Mouse (Mus musculus) bone marrow, adult 2 months (tissue): ENCODE results near the gene Fzd2.

Experiments
- CTCF ChIP-seq: fragments of 200-500 bp; IDR thresholded peaks from 2 replicates; pipeline ENCODE4 v1.5.1; 2011; ENCODE audit warnings: low read length, control low read depth; ENCODE audit not compliant: control insufficient read depth, insufficient read depth
- POLR2A ChIP-seq: fragments of 200-500 bp; IDR thresholded peaks from 2 replicates; pipeline ENCODE4 v1.6.1; 2011; ENCODE audit warnings: low read depth, mild to moderate bottlenecking, control low read depth, low read length, borderline replicate concordance; ENCODE audit not compliant: control insufficient read depth

DNA sequence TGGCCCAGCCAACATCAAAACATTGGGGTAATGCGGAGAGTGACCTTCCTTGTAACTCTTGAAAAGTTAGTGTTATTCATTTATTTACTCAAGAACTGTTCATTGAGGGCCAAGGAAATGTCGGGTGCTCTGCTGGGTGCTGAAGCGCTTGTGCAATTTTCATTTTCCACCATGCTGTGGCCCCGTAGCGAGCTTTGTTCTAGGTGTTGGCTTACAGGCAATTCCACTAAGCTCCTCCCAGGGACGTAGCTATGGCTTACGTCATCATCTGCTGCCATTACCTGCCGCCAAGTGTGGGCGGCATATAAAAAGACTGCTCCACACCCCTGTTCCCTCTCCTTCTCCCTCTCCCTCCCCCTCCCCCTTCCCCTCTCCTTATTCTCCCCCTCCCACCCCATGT lies 29.2 kb downstream of the Fzd2 start:
- no peak for TF ChIP-seq CTCF
- TF ChIP-seq POLR2A = no peak
